Mouse (Mus musculus): ENCODE results near the gene Polr2c. TPM values are rescaled to one million over a fixed set of nuclear protein-coding genes. Genes with fewer than 3 reads are reported as not detected.

Polr2c gene
- polyA plus RNA-seq, 1 experiment from 2014 or later = 174 TPM

DNA sequence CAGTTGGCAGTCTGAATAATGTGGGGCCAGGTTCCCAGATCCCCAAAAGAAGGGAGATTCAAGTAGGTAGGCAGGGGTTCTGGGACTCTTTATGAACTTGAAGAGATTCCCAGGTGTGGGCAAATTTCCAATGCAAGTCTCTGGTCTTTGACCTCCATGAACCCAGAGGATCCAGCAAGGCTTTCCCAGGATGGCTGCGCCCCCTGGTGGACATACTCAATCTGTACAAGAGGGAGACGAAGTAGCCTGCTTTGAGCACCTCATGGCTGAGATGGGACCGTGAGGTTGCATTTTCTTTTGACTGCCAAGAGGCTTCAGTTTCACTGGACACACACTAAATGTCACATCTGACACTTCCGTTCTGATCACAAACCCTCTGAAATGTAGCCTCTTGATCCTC lies 51.6 kb downstream of the Polr2c start:
- Histone ChIP-seq H3K36me3 (ENCODE audit: control insufficient read depth, insufficient read depth, low read length) (no peaks in the 10 kb centered on the region), H3K4me3 (ENCODE audit: low read depth, low read length) (no peak overlapping the region), H3K27me3 (replicated peaks; ENCODE audit: control insufficient read depth, insufficient read depth, low read length) (peaks cover 7% of the 10 kb centered on the region; the same call in 1 of the 2 replicates), H3K9ac (ENCODE audit: low read length) (no peak overlapping the region), H3K9me3 (replicated peaks; ENCODE audit: control insufficient read depth, low read length) (no peaks in the 10 kb centered on the region), H3K27ac (ENCODE audit: low read depth, low read length) (no peak overlapping the region), H3K4me2 (ENCODE audit: low read length) (no peak overlapping the region), H3K4me1 (ENCODE audit: control insufficient read depth, insufficient read depth, low read length) (peaks cover 4% of the 10 kb centered on the region; the same call in 1 of the 2 replicates)
- DNase-seq (ENCODE audit: low spot score) = peak; percentile 83
- 6% methylated on average over 4 of the region's 4 CpGs for WGBS
- no peak for ATAC-seq

DNA sequence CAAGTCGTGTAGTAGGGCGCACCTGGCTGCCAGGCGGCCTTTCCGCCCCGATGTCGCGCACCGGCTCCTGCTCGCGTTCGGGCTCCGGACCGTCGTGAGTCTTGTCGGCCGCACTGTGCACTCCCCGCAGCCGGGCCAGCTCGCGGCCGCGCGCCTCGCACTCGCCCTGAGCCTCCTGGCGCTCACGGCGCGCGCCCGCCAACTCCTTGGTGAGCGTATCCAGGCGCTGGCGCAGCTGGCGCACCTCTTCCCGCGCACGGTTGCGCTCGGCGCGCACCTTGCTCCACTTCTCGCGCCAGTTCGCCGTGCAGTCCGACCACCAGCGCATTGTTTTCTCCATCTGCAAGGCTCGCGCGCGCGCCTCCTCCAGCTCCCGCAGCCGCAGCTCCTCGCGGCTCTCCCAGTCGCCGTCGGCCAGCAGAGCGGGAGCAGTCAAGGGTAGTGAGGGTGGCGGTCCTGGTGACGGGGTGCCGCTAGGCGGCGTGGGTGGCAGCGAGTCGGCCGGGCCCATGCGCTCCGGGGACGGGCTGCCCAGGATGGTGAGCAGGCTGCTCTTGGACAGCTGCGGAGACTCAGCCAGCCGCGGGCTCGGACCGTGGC lies 55.9 kb downstream of the Polr2c start:
- DNase-seq (ENCODE audit: low spot score) (peak; percentile 69), ATAC-seq (peak; percentile 61)
- Histone ChIP-seq H3K27me3 (replicated peaks; ENCODE audit: control insufficient read depth, insufficient read depth, low read length) (peaks cover 7% of the 10 kb centered on the region; the same call in 1 of the 2 replicates), H3K9me3 (replicated peaks; ENCODE audit: control insufficient read depth, low read length) (no peaks in the 10 kb centered on the region), H3K4me1 (ENCODE audit: control insufficient read depth, insufficient read depth, low read length) (peaks cover 28% of the 10 kb centered on the region), H3K9ac (ENCODE audit: low read length) (peak overlapping the region; percentile 51; the same call in 1 of the 2 replicates), H3K4me2 (ENCODE audit: low read length) (peak overlapping the region; percentile 83), H3K27ac (ENCODE audit: low read depth, low read length) (no peak overlapping the region), H3K36me3 (ENCODE audit: control insufficient read depth, insufficient read depth, low read length) (no peaks in the 10 kb centered on the region), H3K4me3 (ENCODE audit: low read depth, low read length) (peak overlapping the region; percentile 41)
- WGBS = 3% methylated on average over 74 of the region's 77 CpGs

DNA sequence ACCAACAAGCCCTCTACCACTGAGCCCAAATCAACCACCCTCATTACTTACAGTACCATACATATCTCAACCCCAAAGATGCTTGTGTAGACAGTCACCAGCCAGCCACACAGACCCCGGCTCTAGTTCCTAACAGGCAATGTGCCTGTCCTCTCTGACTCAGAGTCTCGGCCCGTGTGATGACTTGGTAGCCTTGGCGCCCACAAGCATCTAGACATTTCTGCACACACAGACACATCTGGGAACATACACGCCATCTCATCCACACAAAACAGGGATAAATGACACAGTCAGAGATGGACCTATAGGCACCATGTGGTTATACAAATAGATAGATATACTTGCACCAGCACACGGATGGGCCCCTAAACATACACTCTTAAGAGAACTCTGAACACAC lies 57.0 kb downstream of the Polr2c start:
- no peak overlapping the region for H3K9ac ChIP-seq (ENCODE audit: low read length)
- no peaks in the 10 kb centered on the region for H3K36me3 ChIP-seq (ENCODE audit: control insufficient read depth, insufficient read depth, low read length)
- H3K9me3 ChIP-seq (replicated peaks; ENCODE audit: control insufficient read depth, low read length) = no peaks in the 10 kb centered on the region
- no peak for ATAC-seq
- no peak overlapping the region for H3K27ac ChIP-seq (ENCODE audit: low read depth, low read length)
- no peak overlapping the region for H3K4me3 ChIP-seq (ENCODE audit: low read depth, low read length)
- 86% methylated on average over 6 of the region's 6 CpGs for WGBS
- peaks cover 7% of the 10 kb centered on the region; the same call in 1 of the 2 replicates for H3K27me3 ChIP-seq (replicated peaks; ENCODE audit: control insufficient read depth, insufficient read depth, low read length)
- no peak for DNase-seq (ENCODE audit: low spot score)
- peaks cover 29% of the 10 kb centered on the region for H3K4me1 ChIP-seq (ENCODE audit: control insufficient read depth, insufficient read depth, low read length)
- no peak overlapping the region for H3K4me2 ChIP-seq (ENCODE audit: low read length)

DNA sequence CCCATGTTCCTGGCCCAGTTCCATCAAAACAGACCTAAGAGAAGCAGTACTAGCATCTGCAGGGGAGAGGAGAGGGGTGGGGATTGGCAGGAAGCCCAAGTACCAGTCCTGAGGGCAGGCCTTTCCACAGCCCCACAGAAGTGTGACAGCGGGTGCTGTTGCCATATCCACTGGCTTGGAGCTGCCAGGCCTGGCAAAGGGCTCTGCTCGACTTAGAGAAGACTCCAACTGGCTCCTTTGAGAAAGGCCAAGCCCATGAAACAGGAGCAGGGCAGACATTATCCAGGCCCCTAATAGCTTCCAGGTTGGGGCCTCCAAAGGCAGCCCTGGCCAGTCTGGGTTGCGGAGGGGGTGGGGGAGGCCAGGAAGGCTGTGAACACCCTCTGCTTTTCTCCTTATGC lies 57.5 kb downstream of the Polr2c start:
- peaks cover 7% of the 10 kb centered on the region; the same call in 1 of the 2 replicates for H3K27me3 ChIP-seq (replicated peaks; ENCODE audit: control insufficient read depth, insufficient read depth, low read length)
- 41% methylated on average over 3 of the region's 3 CpGs for WGBS
- no peaks in the 10 kb centered on the region for H3K36me3 ChIP-seq (ENCODE audit: control insufficient read depth, insufficient read depth, low read length)
- DNase-seq (ENCODE audit: low spot score) = peak; percentile 85
- H3K27ac ChIP-seq (ENCODE audit: low read depth, low read length) = no peak overlapping the region
- ATAC-seq = peak; percentile 40
- no peak overlapping the region for H3K4me2 ChIP-seq (ENCODE audit: low read length)
- no peaks in the 10 kb centered on the region for H3K9me3 ChIP-seq (replicated peaks; ENCODE audit: control insufficient read depth, low read length)
- H3K4me3 ChIP-seq (ENCODE audit: low read depth, low read length) = no peak overlapping the region
- no peak overlapping the region for H3K9ac ChIP-seq (ENCODE audit: low read length)
- H3K4me1 ChIP-seq (ENCODE audit: control insufficient read depth, insufficient read depth, low read length) = peaks cover 29% of the 10 kb centered on the region

DNA sequence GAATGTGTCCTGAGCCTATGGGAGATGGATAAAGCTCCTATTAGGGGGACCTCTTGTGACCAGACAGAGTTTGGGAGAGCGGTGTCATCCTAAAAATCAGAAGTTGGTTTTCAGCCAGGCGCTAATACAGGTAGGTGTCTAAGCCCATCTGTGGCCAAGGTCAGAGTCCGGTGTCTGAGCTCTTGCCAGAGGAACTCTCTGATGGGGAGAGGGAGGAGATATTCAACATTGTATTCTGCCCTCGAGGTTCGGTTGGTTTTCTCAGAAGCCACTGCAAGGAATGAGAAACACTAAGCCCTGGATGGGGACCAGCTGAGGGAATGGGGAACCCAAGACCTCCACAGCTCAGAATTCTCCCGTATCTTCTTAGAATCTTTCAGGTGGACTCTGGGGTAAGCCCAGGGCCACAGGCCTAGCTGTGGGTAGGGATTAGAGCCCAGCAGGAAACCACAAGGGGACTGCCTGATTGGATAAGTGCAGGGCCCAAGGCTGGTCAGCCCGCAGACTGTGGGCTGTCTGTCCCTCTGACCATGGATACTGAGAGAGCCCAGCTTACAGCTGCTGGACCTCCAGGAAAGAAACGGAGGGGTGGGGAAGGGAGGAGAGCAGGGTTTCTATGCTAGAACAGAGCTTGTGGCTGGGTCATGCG lies 59.2 kb downstream of the Polr2c start:
- peak overlapping the region; percentile 42 for H3K4me3 ChIP-seq (ENCODE audit: low read depth, low read length)
- H3K27ac ChIP-seq (ENCODE audit: low read depth, low read length) = no peak overlapping the region
- WGBS = 41% methylated on average over 9 of the region's 9 CpGs
- H3K27me3 ChIP-seq (replicated peaks; ENCODE audit: control insufficient read depth, insufficient read depth, low read length) = peaks cover 7% of the 10 kb centered on the region; the same call in 1 of the 2 replicates
- H3K36me3 ChIP-seq (ENCODE audit: control insufficient read depth, insufficient read depth, low read length) = no peaks in the 10 kb centered on the region
- DNase-seq (ENCODE audit: low spot score) = no peak
- peak overlapping the region; percentile 79 for H3K4me2 ChIP-seq (ENCODE audit: low read length)
- H3K9ac ChIP-seq (ENCODE audit: low read length) = peak overlapping the region; percentile 57; the same call in 1 of the 2 replicates
- no peaks in the 10 kb centered on the region for H3K9me3 ChIP-seq (replicated peaks; ENCODE audit: control insufficient read depth, low read length)
- ATAC-seq = no peak
- peaks cover 29% of the 10 kb centered on the region for H3K4me1 ChIP-seq (ENCODE audit: control insufficient read depth, insufficient read depth, low read length)

DNA sequence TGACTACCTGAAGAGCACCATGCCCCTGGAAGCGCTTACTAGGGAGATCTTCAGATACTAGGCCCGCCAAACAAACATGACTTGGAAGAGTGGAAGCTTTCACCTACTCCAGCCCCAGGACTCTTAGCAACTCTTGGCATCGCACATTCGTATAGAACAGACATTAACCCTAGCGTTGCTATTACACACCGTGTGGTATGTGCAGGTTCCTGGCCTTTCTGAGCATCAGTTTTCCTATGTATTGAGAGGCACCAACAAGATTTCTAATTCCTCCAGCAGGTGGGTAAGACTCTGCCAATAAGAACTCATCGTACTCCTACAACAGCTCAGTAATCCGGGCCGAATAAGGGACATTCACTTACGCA lies 59.7 kb downstream of the Polr2c start:
- H3K27me3 ChIP-seq (replicated peaks; ENCODE audit: control insufficient read depth, insufficient read depth, low read length) = peaks cover 7% of the 10 kb centered on the region; the same call in 1 of the 2 replicates
- peak overlapping the region; percentile 57 for H3K9ac ChIP-seq (ENCODE audit: low read length)
- 5% methylated on average over 10 of the region's 10 CpGs for WGBS
- peak overlapping the region; percentile 79 for H3K4me2 ChIP-seq (ENCODE audit: low read length)
- no peak overlapping the region for H3K27ac ChIP-seq (ENCODE audit: low read depth, low read length)
- peaks cover 29% of the 10 kb centered on the region for H3K4me1 ChIP-seq (ENCODE audit: control insufficient read depth, insufficient read depth, low read length)
- no peaks in the 10 kb centered on the region for H3K9me3 ChIP-seq (replicated peaks; ENCODE audit: control insufficient read depth, low read length)
- H3K4me3 ChIP-seq (ENCODE audit: low read depth, low read length) = peak overlapping the region; percentile 42
- no peaks in the 10 kb centered on the region for H3K36me3 ChIP-seq (ENCODE audit: control insufficient read depth, insufficient read depth, low read length)
- DNase-seq (ENCODE audit: low spot score) (no peak), ATAC-seq (no peak)

DNA sequence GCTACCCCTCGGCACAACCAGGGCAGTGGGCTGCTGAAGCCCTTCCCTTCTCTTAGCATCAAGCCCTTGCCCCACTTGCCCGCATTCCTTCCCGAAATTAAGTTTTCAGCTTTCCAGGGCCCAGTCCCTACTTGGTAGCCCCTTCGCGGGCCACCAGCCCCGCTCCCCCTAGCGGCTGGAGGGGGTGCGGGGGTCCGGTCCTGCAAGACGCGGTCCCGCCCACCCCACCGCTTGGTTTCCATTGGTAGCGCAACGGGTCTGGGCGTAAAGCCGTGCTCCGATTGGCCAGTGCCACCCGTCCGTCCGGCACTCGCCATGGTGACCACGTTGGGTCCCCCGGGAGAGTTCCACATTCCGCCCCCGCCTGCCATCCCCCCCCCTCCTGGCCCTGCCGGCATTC lies 60.1 kb downstream of the Polr2c start:
- Histone ChIP-seq H3K4me3 (ENCODE audit: low read depth, low read length) (peak overlapping the region; percentile 42), H3K4me2 (ENCODE audit: low read length) (peak overlapping the region; percentile 79), H3K9ac (ENCODE audit: low read length) (peak overlapping the region; percentile 57), H3K27ac (ENCODE audit: low read depth, low read length) (no peak overlapping the region), H3K27me3 (replicated peaks; ENCODE audit: control insufficient read depth, insufficient read depth, low read length) (peaks cover 6% of the 10 kb centered on the region; the same call in 1 of the 2 replicates), H3K9me3 (replicated peaks; ENCODE audit: control insufficient read depth, low read length) (no peaks in the 10 kb centered on the region), H3K36me3 (ENCODE audit: control insufficient read depth, insufficient read depth, low read length) (no peaks in the 10 kb centered on the region), H3K4me1 (ENCODE audit: control insufficient read depth, insufficient read depth, low read length) (peaks cover 29% of the 10 kb centered on the region)
- WGBS = 0% methylated on average over 25 of the region's 27 CpGs
- DNase-seq (ENCODE audit: low spot score) (peak; percentile 95), ATAC-seq (peak; percentile 94)

DNA sequence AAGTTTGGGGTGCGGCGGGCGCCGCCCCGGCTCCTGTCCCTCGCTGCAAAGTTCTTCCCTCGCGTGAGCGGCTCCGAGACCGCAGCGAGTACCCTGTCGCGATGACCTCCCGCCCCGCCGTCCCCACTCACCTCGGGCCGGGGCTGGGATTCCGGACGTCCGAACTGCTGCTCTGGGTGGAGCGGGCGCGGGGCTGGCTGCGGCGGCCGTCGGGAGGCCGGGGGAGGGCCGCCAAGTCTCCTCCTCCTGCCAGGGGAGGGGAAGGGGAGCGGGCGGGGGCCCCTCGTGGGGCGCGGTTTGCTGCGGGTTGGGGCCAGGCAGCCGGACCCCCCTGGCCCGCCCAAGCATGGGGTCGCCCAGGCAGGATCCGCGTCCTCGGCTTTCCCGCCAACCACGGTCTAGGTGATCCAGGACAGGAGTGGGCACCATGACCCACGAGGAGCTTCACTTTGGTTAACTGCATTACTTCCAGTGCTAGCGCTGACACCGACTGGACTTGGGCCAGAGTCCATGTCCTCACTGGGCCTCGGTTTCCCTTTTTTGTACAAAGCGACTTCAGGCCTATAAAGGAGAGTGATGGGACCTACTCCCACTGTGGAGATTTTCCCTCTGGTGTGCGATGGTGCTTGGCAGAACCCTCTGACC lies 60.7 kb downstream of the Polr2c start, which contains the start of gene Ccdc102a:
Ccdc102a (minus strand) TSS at position 248 of the 645 bp plus-strand sequence.
- H3K9ac ChIP-seq (ENCODE audit: low read length) = peak within 1 kb of the TSS; percentile 57
- H3K4me1 ChIP-seq (ENCODE audit: control insufficient read depth, insufficient read depth, low read length) = peaks cover 26% of the 10 kb centered on the region
- H3K9me3 ChIP-seq (replicated peaks; ENCODE audit: control insufficient read depth, low read length) = no peaks in the 10 kb centered on the region
- DNase-seq (ENCODE audit: low spot score) (no peak), ATAC-seq (peak; percentile 42)
- no peak within 1 kb of the TSS for H3K27ac ChIP-seq (ENCODE audit: low read depth, low read length)
- H3K4me2 ChIP-seq (ENCODE audit: low read length) = peak within 1 kb of the TSS; percentile 79
- 3% methylated on average over 42 of the region's 51 CpGs for WGBS
- H3K27me3 ChIP-seq (replicated peaks; ENCODE audit: control insufficient read depth, insufficient read depth, low read length) = no peaks in the 10 kb centered on the region; the same call in 1 of the 2 replicates
- no peaks in the 10 kb centered on the region for H3K36me3 ChIP-seq (ENCODE audit: control insufficient read depth, insufficient read depth, low read length)
- peak within 1 kb of the TSS; percentile 42 for H3K4me3 ChIP-seq (ENCODE audit: low read depth, low read length)

Measured in forebrain, embryonic 14.5 days (tissue).